Mouse (Mus musculus) cerebellum, postnatal 25 days (tissue): ENCODE data around the gene Ywhah.

ENCODE experiments used
- DNase-seq, 2 experiments: peaks; one replicate each; pipeline ENCODE4 v3.0.0; 2021; ENCODE audit warnings: mixed read lengths in 2 of 2

Gene Ywhah

DNA sequence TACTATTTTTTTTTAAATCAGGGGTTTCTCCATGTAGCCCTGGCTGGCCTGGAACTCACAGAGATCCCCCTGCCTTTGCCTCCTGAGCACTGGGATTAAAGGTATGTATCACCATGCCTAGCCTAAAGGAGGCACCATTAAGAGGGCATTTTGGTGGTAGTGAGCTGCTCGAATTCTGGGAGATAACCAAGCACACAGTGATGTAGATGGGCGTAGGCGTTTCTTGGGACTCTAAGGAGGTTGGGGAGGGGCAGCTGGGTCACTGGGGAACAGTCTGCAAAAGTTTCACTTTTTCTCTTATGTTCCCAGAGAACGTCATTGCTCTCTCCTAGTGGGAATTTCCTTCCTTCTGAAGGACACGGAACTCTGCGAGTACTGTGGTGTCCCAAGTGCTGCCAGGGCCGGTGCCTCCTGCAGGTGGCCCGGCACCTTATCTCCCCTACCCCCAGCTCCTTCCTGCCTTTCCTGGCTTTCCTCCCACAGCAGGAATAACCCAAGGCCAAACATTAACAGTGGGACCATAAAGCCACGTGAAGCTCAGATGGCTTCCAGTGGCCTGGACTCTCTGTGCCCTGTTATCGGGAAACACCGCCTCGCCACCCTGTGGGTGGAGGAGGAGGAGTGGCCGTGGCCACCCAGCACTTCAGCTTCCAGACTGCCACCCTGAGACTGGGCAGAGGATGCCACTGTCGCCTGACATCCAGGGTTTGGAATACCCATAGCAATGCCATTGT lies 34.4 kb downstream of the Ywhah start:
- DNase-seq = no peak

DNA sequence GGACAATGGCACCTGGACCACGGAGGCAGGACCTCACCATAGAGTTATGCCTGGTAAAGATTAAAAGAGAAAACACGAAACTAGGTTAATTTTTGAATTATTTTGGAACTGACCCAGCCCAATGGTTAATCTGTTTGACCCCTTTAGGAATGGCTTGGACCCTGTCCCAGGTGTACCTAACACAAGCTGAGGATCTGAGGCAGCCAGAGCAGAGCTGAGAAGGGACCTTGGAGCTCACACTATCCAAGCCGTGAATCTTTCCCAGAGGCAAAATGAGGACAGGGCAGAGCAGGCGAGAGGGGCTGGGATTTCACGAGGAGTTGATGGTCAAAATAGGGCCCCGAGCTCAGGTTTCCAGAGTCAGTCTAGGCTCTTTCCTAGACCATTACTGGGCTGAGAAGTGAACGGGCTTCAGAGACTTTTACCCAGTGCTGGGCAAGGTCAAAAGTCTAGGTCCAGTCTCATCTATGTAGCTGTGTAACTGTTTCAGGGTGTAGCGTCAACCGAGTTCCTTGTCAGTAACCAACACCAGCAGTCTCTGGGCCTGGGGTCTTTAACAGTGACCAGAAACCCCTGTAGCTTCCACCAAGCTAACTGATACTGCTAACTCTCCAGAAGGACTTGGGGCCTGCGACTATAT lies 37.6 kb downstream of the Ywhah start:
- DNase-seq = no peak

DNA sequence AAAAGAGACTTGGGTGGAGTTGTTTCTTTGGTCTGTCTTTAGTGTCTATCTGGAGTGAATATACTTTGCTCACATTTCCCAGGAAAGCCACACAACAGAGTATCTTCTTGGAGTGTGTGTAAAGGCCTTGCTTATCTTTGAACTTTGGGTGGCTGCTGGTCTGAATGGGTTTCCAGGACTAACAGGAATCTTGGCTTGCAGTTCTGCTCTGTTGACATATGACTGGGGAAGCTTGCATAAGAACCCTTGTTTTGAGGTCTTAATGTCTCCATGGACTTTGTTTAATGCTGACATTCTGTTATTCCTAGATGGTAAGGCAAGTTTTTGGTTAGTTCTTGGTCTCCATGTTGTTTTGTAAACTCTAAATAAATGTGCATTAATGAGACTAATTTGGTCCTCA lies 51.5 kb downstream of the Ywhah start:
- DNase-seq = no peak

DNA sequence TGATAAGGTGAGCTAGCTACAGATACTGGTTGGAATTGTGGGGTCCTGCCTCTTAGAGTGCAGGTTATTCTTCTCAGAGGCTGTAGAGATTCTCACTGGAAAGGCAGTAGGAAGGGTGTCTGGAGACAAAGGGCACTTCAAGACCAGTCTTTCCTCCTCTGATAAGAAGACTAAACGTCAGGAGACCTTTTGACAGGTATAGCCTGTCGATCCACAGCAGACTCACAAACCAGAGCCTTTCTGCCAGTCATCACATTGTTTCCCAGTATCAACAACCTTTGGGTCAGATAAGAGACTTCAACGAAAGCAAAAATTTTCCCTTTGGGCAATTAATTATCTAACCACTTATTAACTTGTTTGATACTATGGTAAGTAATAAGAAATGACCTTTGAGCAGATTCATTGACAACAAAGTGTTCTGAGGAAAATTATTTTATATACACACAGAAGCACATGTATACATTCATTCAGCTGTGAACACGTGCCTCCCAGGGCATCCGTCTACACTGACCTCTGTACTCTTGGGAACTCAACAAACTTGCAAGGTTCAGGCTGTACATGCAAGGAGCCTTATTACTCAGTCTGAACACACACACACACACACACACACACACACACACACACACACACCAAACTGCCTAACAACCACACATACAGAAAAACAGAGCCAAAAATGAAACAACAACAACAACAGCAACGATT lies 58.0 kb downstream of the Ywhah start:
- no peak for DNase-seq
